Mouse (Mus musculus) bone marrow, adult 2 months (tissue): Measurements from ENCODE around the gene Zfand3.

Source experiments
- CTCF ChIP-seq: fragments of 200-500 bp; IDR thresholded peaks from 2 replicates; pipeline ENCODE4 v1.5.1; 2011; ENCODE audit warnings: low read length, control low read depth; ENCODE audit not compliant: control insufficient read depth, insufficient read depth
- POLR2A ChIP-seq: fragments of 200-500 bp; IDR thresholded peaks from 2 replicates; pipeline ENCODE4 v1.6.1; 2011; ENCODE audit warnings: low read depth, mild to moderate bottlenecking, control low read depth, low read length, borderline replicate concordance; ENCODE audit not compliant: control insufficient read depth

DNA sequence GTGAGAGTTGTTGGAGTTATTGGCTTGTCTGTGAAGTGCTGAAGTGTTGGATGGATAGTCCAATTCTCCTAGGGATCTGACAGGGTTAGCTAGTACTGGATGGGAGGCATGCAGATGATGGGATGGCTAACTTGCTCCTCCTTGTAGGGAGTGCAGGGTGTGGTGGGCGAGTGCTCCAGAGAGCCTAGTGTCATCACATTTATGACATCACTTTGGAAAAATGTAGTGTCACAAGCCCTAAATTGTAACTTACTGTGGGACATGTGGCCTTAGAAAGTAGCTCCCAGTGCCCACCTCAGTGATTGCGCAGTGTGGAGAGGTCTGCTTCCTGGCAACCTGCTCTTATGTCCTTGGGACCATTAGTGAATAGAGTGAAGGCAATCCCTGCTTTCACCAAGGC, 2.3 kb downstream of the Zfand3 start:
- TF ChIP-seq CTCF (no peak), POLR2A (no peak)
